Mouse (Mus musculus): ENCODE measurements around the gene Ppil1.

- no peak for TF ChIP-seq POLR2A (IDR thresholded peaks at IDR 0.05; ENCODE audit: insufficient read length, low read depth)
- TF ChIP-seq USF1 (IDR thresholded peaks at IDR 0.05; ENCODE audit: low read depth): no peak
- TF ChIP-seq CEBPB (IDR thresholded peaks at IDR 0.05; ENCODE audit: insufficient read depth, poor library complexity, severe bottlenecking): no peak
These were observed 6.9 kb downstream of the Ppil1 start for GRCm38 (mm10) chr17:29257001-29257511.

Measured in myocyte (in vitro differentiated cells).